Mouse (Mus musculus) CH12.LX (cell line): ENCODE measurements at regions not wholly inside any gene's neighbourhood (a gene's known extent, or its start where the extent isn't known, plus 50 kb on each side); places are given as distances from the start of the nearest gene placed in this dataset.

Source experiments
- CHD2 ChIP-seq: IDR thresholded peaks from 2 replicates; pipeline ENCODE4 v1.6.1; 2011; ENCODE audit warnings: low read length, improper control_type of control experiment
- CTCF ChIP-seq, 2 experiments: IDR thresholded peaks in 1 of 2; conservative IDR thresholded peaks in 1 of 2; 2 replicates each; pipeline ENCODE4 v1.5.1; 2011 to 2012; ENCODE audit warnings: low read depth in 2 of 2, low read length in 2 of 2, improper control_type of control experiment in 1 of 2, inconsistent platforms in 1 of 2, mild to moderate bottlenecking in 1 of 2, moderate library complexity in 1 of 2
- EP300 ChIP-seq: IDR thresholded peaks from 2 replicates; pipeline ENCODE4 v1.6.1; 2011; ENCODE audit warnings: low read length, improper control_type of control experiment
- ETS1 ChIP-seq: conservative IDR thresholded peaks from 2 replicates; pipeline ENCODE4 v1.6.1; 2012; ENCODE audit warnings: low read depth, mild to moderate bottlenecking, inconsistent platforms, low read length, improper control_type of control experiment, moderate library complexity
- MAFK ChIP-seq: IDR thresholded peaks from 2 replicates; pipeline ENCODE4 v1.6.1; 2011; ENCODE audit warnings: low read length, improper control_type of control experiment; ENCODE audit not compliant: insufficient replicate concordance
- MAZ ChIP-seq: IDR thresholded peaks from 2 replicates; pipeline ENCODE4 v1.6.1; 2012; ENCODE audit warnings: low read depth, mild to moderate bottlenecking, inconsistent platforms, low read length, improper control_type of control experiment, moderate library complexity
- NRF1 ChIP-seq: IDR thresholded peaks from 2 replicates; pipeline ENCODE4 v1.6.1; 2014; ENCODE audit warnings: low read depth, mild to moderate bottlenecking, inconsistent platforms, low read length, improper control_type of control experiment, moderate library complexity
- POLR2A ChIP-seq: IDR thresholded peaks from 2 replicates; pipeline ENCODE4 v1.6.1; 2011; ENCODE audit warnings: low read depth, mild to moderate bottlenecking, improper control_type of control experiment, low read length
- SMC3 ChIP-seq: IDR thresholded peaks from 2 replicates; pipeline ENCODE4 v1.6.1; 2011; ENCODE audit warnings: low read depth, low read length, improper control_type of control experiment

DNA sequence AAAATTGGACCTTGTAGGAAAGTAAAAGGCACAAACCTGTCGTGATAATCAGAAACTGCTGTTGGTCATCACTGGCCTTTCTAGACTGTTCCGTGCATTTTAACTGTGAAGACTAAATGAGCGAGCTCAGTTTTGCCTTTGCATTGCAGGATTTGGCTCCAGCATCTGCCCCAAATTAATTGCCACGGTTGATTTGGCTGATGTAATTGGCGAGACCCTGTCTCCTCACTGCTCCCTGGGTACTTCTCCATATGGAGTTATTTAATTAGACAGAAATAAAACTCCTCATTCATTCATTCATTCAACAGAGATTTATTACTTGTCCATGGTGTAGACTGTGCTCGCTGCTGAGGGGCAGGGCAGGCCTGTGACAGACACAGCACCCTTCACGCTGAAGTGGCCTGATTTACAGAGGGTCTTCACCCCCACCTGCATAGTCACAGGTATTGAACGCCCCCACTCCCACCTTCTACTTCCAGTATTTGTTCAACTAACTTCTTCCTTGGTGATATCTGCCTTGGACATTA is 186.6 kb downstream of the Sox2 start:
- TF ChIP-seq NRF1: no peak
- TF ChIP-seq MAFK: no peak
- no peak for TF ChIP-seq SMC3
- TF ChIP-seq CHD2: no peak
- TF ChIP-seq ETS1: no peak
- no peak for TF ChIP-seq POLR2A
- no peak for TF ChIP-seq EP300
- TF ChIP-seq CTCF (conservative IDR thresholded peaks at IDR 0.05 in 1 of 2, IDR thresholded peaks at IDR 0.05 in 1 of 2; ENCODE audit: low read depth in 2 of 2, low read length in 2 of 2): no peak
- no peak for TF ChIP-seq MAZ
